Mouse (Mus musculus) lung, adult 2 months (tissue): Measurements from ENCODE around the gene Arhgap28. TPM values are rescaled to one million over a fixed set of nuclear protein-coding genes. Genes with fewer than 3 reads are reported as not detected.

Experiments
- DNase-seq: peaks from one replicate; pipeline ENCODE4 v3.0.0; 2022
- H3K4me1 ChIP-seq: fragments of 200-500 bp; 2 replicates; pipeline ENCODE4 v1.6.1; 2011; ENCODE audit warnings: low read length; ENCODE audit not compliant: control insufficient read depth, insufficient read depth
- H3K4me3 ChIP-seq: fragments of 200-500 bp; replicated peaks from 2 replicates; pipeline ENCODE3; 2011; ENCODE audit warnings: low read depth, mild to moderate bottlenecking, control low read depth, low read length; ENCODE audit errors: extremely low read depth
- CTCF ChIP-seq: fragments of 200-500 bp; IDR thresholded peaks from 2 replicates; pipeline ENCODE4 v1.5.1; 2011; ENCODE audit warnings: mild to moderate bottlenecking, low read length, control low read depth; ENCODE audit not compliant: insufficient read depth
- POLR2A ChIP-seq: fragments of 200-500 bp; IDR thresholded peaks from 2 replicates; pipeline ENCODE4 v1.6.1; 2011; ENCODE audit warnings: low read depth, mild to moderate bottlenecking, control low read depth, low read length, borderline replicate concordance; ENCODE audit errors: extremely low read depth
- WGBS: fragments of 180-500 bp; shearing (Covaris S2); methylation state at CpG from one replicate; pipeline ENCODE4 v1.1.7; 2018; 5-methylcytosine and 5-hydroxymethylcytosine counted together
- polyA plus RNA-seq: library from polyadenylated mRNA; depleted of rRNA; stranded (reverse); fragments of >200 nt; gene quantifications from 2 replicates; pipeline ENCODE4 v1.2.3, GENCODE M21; 2012

Gene Arhgap28
- polyA plus RNA-seq, 1 experiment, result 7.4 TPM

GRCm38 (mm10) chr17:67948601-67949000 lies 55.3 kb downstream of the Arhgap28 start:
- DNase-seq, result no peak
- TF ChIP-seq POLR2A (no peak), CTCF (no peak)
- H3K4me1 ChIP-seq, result peaks cover 14% of the 10 kb centered on the region
- WGBS, result 43% methylated on average over 5 of the region's 5 CpGs
- H3K4me3 ChIP-seq, result no peak overlapping the region

GRCm38 (mm10) chr17:67945453-67945852 lies 58.5 kb downstream of the Arhgap28 start:
- peaks cover 6% of the 10 kb centered on the region for H3K4me1 ChIP-seq
- TF ChIP-seq CTCF (no peak), POLR2A (no peak)
- WGBS, result 51% methylated on average over 7 of the region's 7 CpGs
- DNase-seq, result no peak
- no peak overlapping the region for H3K4me3 ChIP-seq

GRCm38 (mm10) chr17:67944256-67944655 lies 59.7 kb downstream of the Arhgap28 start:
- Histone ChIP-seq H3K4me1 (peaks cover 6% of the 10 kb centered on the region; the same call in 1 of the 2 replicates), H3K4me3 (no peak overlapping the region)
- 61% methylated on average over 7 of the region's 7 CpGs for WGBS
- no peak for DNase-seq
- TF ChIP-seq CTCF, result no peak

GRCm38 (mm10) chr17:67941026-67941425 lies 62.9 kb downstream of the Arhgap28 start:
- WGBS, result 71% methylated on average over 6 of the region's 6 CpGs
- DNase-seq, result no peak
- no peak for TF ChIP-seq POLR2A
- no peak for TF ChIP-seq CTCF
- Histone ChIP-seq H3K4me3 (no peak overlapping the region), H3K4me1 (peaks cover 4% of the 10 kb centered on the region; the same call in 1 of the 2 replicates)

- no peak for TF ChIP-seq POLR2A
- TF ChIP-seq CTCF, result no peak
- Histone ChIP-seq H3K4me3 (no peak overlapping the region), H3K4me1 (no peaks in the 10 kb centered on the region; the same call in 1 of the 2 replicates)
- DNase-seq, result no peak
- WGBS, result 94% methylated on average over 3 of the region's 3 CpGs
Measured at GRCm38 (mm10) chr17:67937050-67937449, 66.9 kb downstream of the Arhgap28 start.

GRCm38 (mm10) chr17:67935556-67935955 lies 68.4 kb downstream of the Arhgap28 start:
- DNase-seq, result no peak
- 77% methylated on average over 4 of the region's 4 CpGs for WGBS
- Histone ChIP-seq H3K4me3 (no peak overlapping the region), H3K4me1 (no peaks in the 10 kb centered on the region; the same call in 1 of the 2 replicates)
- no peak for TF ChIP-seq CTCF
- no peak for TF ChIP-seq POLR2A

GRCm38 (mm10) chr17:67931396-67931795 lies 72.5 kb downstream of the Arhgap28 start:
- H3K4me3 ChIP-seq, result no peak overlapping the region
- no peak for TF ChIP-seq POLR2A
- TF ChIP-seq CTCF, result no peak
- no peaks in the 10 kb centered on the region; the same call in 1 of the 2 replicates for H3K4me1 ChIP-seq
- DNase-seq, result no peak
- 60% methylated on average over 6 of the region's 6 CpGs for WGBS

GRCm38 (mm10) chr17:67930957-67931356 lies 73.0 kb downstream of the Arhgap28 start:
- WGBS, result 78% methylated on average over 3 of the region's 3 CpGs
- no peak for DNase-seq
- H3K4me1 ChIP-seq, result no peaks in the 10 kb centered on the region; the same call in 1 of the 2 replicates
- TF ChIP-seq CTCF (no peak), POLR2A (no peak)
- H3K4me3 ChIP-seq, result no peak overlapping the region

GRCm38 (mm10) chr17:67930467-67930866 lies 73.5 kb downstream of the Arhgap28 start:
- 65% methylated on average over 3 of the region's 3 CpGs for WGBS
- no peaks in the 10 kb centered on the region for H3K4me1 ChIP-seq
- no peak for DNase-seq
- H3K4me3 ChIP-seq, result no peak overlapping the region
- TF ChIP-seq POLR2A (no peak), CTCF (no peak)

- 78% methylated on average over 6 of the region's 6 CpGs for WGBS
- DNase-seq, result no peak
- H3K4me1 ChIP-seq, result no peaks in the 10 kb centered on the region
- H3K4me3 ChIP-seq, result no peak overlapping the region
- TF ChIP-seq POLR2A, result no peak
- TF ChIP-seq CTCF, result no peak
Measured at GRCm38 (mm10) chr17:67928280-67928679, 75.6 kb downstream of the Arhgap28 start.
